Mouse (Mus musculus): Measurements from ENCODE around the gene Mkln1.

Mkln1 gene

GRCm38 (mm10) chr6:31398431-31399205, at the start of gene Mkln1:
Gene Mkln1, plus strand, starts transcription at chr6:31398735.
- DNase-seq (ENCODE audit: low spot score): peak; percentile 92

- DNase-seq (ENCODE audit: low spot score): no peak
Measured at GRCm38 (mm10) chr6:31356444-31357191, 41.9 kb upstream of the Mkln1 start.

DNA sequence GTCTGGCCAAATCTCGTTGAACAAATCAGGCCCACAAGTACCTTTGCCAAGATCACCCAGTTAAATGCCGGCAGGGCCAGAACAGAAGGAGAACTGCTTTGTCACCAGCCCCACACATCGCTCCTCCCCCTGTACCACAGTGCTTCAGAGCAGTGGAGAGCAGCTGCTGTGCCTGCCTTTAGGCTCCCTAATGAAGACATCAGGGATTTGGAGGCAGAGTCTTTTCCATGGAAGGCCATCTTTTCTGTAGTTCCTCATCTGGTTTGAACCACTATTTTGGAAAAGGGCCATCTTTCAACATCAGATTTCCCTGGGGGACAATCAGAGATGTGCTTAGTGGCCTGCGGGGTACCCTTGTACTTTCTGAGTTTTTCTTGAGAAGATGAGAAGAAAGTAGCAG, 41.2 kb upstream of the Mkln1 start:
- no peak for DNase-seq (ENCODE audit: low spot score)

DNA sequence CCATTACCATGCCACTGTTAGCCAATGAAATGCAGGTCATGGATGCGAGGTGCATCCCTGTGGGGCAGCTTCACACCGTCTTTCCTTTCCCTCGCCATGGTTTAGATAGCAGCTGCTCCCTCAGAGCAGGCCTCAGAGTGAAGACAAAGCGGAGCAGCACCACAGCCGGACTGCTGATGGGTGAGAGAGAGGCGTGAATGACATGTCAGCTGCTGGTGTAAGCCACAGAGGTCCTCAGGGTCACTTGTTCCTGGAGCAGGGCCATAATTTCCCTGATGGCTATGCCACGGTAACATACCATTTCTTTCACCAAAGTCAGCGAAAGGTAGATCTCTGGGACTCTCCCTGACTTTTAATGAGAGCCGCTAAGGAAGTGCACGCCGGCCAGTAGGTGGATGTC, 35.9 kb upstream of the Mkln1 start:
- DNase-seq (ENCODE audit: low spot score): peak; percentile 31

GRCm38 (mm10) chr6:31364399-31364798, 34.1 kb upstream of the Mkln1 start:
- no peak for DNase-seq (ENCODE audit: low spot score)

DNA sequence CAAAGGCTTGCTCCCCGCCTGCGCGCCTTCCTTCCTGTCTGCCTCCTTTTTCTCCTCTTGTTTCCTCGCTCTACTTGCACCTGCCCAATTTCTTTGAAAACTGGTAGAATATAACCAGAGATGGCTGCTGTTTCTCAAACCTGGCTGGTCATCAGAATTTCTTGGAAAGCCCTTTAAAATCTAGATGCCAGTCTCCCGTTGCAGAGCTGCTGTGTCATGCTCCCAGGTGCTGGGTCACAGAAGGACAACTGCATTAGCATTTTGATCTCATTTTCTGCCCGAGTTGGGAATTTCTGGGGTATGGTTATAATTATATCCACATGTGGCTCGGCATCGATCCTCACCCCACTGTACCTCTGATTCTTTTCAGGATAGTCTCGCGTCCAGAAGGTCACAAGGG, 30.6 kb upstream of the Mkln1 start:
- no peak for DNase-seq (ENCODE audit: low spot score)

GRCm38 (mm10) chr6:31368559-31368958, 30.0 kb upstream of the Mkln1 start:
- DNase-seq (ENCODE audit: low spot score): no peak

DNA sequence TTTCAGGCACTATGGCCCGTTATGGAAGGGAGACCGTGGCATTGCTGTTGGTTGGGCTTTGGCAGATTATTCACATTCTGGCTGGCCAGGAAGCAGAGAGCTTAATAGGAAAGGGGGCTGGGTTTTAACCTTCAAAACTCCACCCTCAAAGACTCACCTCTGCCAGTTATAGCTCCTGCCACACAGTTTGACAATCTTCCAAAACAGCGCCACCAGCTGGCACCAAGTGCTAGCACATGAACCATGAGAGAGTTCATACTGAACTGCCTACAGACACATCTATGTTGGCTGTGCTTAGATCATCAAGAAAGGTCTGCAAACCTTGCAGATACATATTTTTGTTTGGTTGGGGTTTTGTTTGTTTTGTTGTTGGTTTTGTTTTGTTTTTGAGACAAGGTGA, 28.7 kb upstream of the Mkln1 start:
- DNase-seq (ENCODE audit: low spot score): peak; percentile 42

- DNase-seq (ENCODE audit: low spot score): peak; percentile 44
Measured at GRCm38 (mm10) chr6:31370550-31371061, 27.9 kb upstream of the Mkln1 start.

DNA sequence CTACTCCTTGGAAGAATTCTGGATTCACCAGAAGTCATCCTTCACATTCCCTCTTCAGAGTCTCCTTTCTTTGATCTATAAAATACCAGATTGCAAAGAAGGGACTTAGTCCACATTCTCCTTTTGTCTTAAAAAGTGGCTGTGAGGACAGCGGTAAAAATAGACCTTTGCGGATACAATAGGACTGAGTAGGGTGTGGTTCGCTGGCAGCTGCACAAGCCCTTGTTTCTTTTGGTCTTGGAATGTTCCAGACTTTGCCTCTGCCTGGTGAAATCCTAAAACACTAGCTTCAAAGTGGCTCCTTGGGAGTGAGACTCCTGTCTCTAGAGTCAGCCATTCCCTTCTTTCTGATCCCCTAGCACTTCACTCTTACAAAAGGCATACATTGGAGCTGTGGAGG, 27.4 kb upstream of the Mkln1 start:
- DNase-seq (ENCODE audit: low spot score): no peak

- DNase-seq (ENCODE audit: low spot score): no peak
Measured at GRCm38 (mm10) chr6:31372620-31373019, 25.9 kb upstream of the Mkln1 start.

- no peak for DNase-seq (ENCODE audit: low spot score)
Measured at GRCm38 (mm10) chr6:31373084-31373673, 25.4 kb upstream of the Mkln1 start.

DNA sequence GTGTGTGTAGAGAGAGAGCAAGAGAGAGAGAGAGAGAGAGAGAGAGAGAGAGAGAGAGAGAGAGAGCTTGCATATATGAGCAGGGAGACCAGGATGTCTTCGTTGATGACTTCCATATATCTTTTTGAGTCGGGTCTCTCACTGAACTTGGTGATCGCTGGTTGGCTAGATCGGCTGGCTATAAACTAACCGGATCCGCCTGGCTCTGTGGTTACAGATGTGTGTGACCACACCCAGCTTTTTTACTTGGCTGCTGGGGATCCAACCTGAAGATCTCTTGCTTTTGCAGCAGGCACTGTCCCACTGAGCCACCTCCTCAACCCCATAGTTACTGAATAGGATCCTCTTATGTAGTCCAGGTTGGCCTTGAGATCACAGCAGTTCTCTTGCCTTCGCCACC, 15.5 kb upstream of the Mkln1 start:
- DNase-seq (ENCODE audit: low spot score): no peak

GRCm38 (mm10) chr6:31384794-31385193, 13.7 kb upstream of the Mkln1 start:
- no peak for DNase-seq (ENCODE audit: low spot score)

- DNase-seq (ENCODE audit: low spot score): no peak
Measured at GRCm38 (mm10) chr6:31385281-31386145, 13.0 kb upstream of the Mkln1 start.

- DNase-seq (ENCODE audit: low spot score): no peak
Measured at GRCm38 (mm10) chr6:31389716-31390115, 8.8 kb upstream of the Mkln1 start.

GRCm38 (mm10) chr6:31390243-31390981, 8.1 kb upstream of the Mkln1 start:
- DNase-seq (ENCODE audit: low spot score): no peak

DNA sequence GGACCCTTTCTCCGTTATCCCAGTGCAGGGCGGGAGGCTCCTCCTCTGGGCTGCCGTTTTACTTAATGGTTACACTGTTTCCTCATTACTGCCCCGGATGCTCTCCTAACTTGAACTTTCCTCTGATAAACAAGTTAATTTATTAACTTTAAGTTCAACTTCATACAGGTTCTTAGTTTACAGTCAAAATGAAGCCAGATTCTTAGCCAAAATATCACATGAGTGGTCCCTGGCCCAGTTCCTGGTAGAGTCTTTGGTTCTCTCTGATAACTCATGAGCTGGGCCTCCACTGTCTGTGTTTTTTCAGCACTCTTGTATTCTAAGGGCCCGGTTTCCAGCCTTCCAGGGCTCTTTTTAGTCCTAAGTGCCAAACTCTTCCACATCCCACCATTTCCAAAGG, 5.7 kb upstream of the Mkln1 start:
- DNase-seq (ENCODE audit: low spot score): no peak

DNA sequence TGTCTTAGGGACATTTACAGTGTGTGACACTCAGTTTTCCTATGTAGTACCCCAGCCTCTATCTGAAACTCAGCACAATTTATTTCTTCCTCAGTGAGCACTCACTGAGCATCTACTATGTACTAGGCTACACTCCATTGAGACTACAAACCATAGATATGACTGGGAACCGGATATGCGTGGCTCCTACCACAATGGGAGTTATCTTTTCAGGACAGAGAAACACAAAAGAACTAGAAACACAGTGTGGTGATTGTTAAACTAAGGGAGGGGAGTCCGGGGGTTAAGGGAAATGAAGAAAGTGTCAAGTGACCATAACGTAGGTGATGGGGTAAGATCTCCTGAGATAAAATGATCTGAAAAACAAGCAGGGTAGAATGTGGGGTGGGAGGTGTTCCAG, 2.4 kb upstream of the Mkln1 start:
- DNase-seq (ENCODE audit: low spot score): no peak

DNA sequence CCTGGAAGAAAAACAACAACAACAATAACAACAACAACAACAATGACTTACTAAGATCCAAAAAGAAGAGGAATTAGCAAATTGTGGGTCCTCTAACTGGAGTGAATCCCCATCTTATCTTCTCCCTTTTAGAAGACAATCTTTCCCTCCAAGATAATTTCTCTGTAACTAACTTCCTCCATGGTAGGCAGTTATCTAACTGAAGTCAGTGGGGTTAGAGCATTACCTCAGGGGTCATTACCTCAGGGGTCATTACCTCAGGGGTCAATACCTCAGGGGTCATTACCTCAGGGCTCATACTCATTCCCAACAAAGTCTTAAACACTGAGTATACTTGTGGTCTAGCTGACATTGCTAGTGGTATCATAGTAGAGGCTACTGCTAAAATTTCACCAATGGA, 1.2 kb upstream of the Mkln1 start:
- DNase-seq (ENCODE audit: low spot score): no peak

- no peak for DNase-seq (ENCODE audit: low spot score)
Measured at GRCm38 (mm10) chr6:31397775-31398430, 632 bp upstream of the Mkln1 start.

Measured in retina, embryonic 14.5 days (tissue).